Mouse (Mus musculus) R1 (cell line): ENCODE data around the gene Gm10718.
"Not testable (repeated sequence)": the region's sequence is repeated elsewhere in the genome, so short reads cannot be mapped to it uniquely, and the experiment has no call there.

Experiments used
- DNase-seq: peaks from one replicate; pipeline ENCODE4 v3.0.0-alpha.2; 2018; ENCODE audit warnings: low read depth, low spot score

The Gm10718 gene

GRCm38 (mm10) chr9:3023312-3023984 is at the start of gene Gm10718:
Gene Gm10718 (plus strand): TSS chr9:3023547.
- not testable (repeated sequence) for DNase-seq

- DNase-seq: peak; percentile 69
Measured at GRCm38 (mm10) chr9:3000445-3000972, 22.8 kb upstream of the Gm10718 start, which contains the start of gene Gm10722. Gene Gm10722 (plus strand): TSS chr9:3000922.

DNA sequence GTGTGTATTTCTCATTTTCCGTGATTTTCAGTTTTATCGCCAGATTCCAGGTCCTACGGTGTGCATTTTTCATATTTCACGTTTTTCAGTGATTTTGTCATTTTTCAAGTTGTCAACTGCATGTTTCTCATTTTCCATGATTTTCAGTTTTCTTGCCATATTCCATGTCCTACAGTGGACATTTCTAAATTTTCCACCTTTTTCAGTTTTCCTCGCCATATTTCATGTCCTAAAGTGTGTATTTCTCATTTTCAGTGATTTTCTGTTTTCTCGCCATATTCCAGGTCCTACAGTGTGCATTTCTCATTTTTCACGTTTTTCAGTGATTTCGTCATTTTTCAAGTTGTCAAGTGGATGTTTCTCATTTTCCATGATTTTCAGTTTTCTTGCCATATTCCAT is 22.3 kb upstream of the Gm10718 start:
- DNase-seq: not testable (repeated sequence)

DNA sequence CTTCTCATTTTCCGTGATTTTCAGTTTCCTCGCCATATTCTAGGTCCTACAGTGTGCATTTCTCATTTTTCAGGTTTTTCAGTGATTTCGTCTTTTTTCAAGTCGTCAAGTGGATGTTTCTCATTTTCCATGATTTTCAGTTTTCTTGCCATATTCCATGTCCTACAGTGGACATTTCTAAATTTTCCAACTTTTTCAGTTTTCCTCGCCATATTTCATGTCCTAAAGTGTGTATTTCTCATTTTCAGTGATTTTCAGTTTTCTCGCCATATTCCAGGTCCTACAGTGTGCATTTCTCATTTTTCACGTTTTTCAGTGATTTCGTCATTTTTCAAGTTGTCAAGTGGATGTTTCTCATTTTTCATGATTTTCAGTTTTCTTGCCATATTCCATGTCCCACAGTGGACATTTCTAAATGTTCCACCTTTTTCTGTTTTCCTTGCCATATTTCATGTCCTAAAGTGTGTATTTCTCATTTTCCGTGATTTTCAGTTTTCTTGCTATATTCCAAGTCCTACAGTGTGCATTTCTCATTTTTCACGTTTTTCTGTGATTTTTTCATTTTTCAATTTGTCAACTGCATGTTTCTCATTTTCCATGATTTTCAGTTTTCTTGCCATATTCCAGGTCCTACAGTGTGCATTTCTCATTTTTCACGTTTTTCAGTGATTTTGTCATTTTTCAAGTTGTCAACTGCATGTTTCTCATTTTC is 21.2 kb upstream of the Gm10718 start:
- DNase-seq: peak; percentile 64

DNA sequence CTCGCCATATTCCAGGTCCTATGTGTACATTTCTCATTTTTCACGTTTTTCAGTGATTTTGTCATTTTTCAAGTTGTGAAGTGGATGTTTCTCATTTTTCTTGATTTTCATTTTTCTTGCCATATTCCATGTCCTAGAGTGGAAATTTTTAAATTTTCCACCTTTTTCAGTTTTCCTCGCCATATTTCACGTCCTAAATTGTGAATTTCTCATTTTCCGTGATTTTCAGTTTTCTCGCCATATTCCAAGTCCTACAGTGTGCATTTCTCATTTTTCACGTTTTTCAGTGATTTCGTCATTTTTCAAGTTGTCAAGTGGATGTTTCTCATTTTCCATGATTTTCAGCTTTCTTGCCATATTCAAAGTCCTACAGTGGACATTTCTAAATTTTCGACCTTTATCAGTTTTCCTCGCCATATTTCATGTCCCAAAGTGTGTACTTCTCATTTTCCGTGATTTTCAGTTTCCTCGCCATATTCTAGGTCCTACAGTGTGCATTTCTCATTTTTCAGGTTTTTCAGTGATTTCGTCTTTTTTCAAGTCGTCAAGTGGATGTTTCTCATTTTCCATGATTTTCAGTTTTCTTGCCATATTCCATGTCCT is 20.5 kb upstream of the Gm10718 start, which contains the start of gene Gm11168:
Gene Gm11168 (plus strand): TSS at position 553 of the 603 bp plus-strand sequence.
- not testable (repeated sequence) for DNase-seq

- DNase-seq: not testable (repeated sequence)
Measured at GRCm38 (mm10) chr9:3006179-3006578, 17.2 kb upstream of the Gm10718 start.

DNA sequence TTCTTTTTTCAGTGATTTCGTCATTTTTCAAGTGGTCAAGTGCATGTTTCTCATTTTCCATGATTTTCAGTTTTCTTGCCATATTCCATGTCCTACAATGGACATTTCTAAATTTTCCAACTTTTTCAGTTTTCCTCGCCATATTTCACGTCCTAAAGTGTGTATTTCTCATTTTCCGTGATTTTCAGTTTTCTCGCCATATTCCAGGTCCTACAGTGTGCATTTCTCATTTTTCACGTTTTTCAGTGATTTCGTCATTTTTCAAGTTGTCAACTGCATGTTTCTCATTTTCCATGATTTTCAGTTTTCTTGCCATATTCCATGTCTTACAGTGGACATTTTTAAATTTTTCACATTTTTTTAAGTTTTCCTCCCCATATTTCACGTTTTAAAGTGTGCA is 16.7 kb upstream of the Gm10718 start:
- not testable (repeated sequence) for DNase-seq

DNA sequence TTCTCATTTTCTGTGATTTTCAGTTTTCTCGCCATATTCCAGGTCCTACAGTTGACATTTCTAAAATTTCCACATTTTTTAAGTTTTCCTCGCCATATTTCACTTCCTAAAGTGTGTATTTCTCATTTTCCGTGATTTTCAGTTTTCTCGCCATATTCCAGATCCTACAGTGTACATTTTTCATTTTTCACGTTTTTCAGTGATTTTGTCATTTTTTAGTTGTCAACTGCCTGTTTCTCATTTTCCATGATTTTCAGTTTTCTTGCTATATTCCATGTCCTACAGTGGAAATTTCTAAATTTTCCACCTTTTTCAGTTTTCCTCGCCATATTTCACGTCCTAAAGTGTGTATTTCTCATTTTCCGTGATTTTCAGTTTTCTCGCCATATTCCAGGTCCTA is 16.1 kb upstream of the Gm10718 start:
- peak; percentile 34 for DNase-seq

GRCm38 (mm10) chr9:3009331-3009730 is 14.0 kb upstream of the Gm10718 start:
- DNase-seq: not testable (repeated sequence)

GRCm38 (mm10) chr9:3012054-3012621 is 11.2 kb upstream of the Gm10718 start:
- not testable (repeated sequence) for DNase-seq

GRCm38 (mm10) chr9:3012733-3013279 is 10.5 kb upstream of the Gm10718 start, which contains the start of gene Gm10721:
Gene Gm10721 (plus strand): TSS chr9:3013140.
- DNase-seq: not testable (repeated sequence)

- not testable (repeated sequence) for DNase-seq
Measured at GRCm38 (mm10) chr9:3015354-3015753, 8.0 kb upstream of the Gm10718 start, which contains the start of gene Gm10720. Gene Gm10720 (plus strand): TSS chr9:3015654.

GRCm38 (mm10) chr9:3015896-3016295 is 7.5 kb upstream of the Gm10718 start:
- not testable (repeated sequence) for DNase-seq

- DNase-seq: not testable (repeated sequence)
Measured at GRCm38 (mm10) chr9:3017108-3017507, 6.2 kb upstream of the Gm10718 start, which contains the start of gene Gm10719. Gene Gm10719 (plus strand): TSS chr9:3017408.

DNA sequence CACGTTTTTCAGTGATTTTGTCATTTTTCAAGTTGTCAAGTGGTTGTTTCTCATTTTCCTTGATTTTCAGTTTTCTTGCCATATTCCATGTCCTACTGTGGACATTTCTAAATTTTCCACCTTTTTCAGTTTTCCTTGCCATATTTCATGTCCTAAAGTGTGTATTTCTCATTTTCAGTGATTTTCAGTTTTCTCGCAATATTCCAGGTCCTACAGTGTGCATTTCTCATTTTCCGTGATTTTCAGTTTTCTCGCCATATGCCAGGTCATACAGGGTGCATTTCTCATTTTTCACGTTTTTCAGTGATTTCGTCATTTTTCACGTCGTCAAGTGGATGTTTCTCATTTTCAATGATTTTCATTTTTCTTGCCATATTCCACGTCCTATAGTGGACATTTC is 4.4 kb upstream of the Gm10718 start:
- not testable (repeated sequence) for DNase-seq

DNA sequence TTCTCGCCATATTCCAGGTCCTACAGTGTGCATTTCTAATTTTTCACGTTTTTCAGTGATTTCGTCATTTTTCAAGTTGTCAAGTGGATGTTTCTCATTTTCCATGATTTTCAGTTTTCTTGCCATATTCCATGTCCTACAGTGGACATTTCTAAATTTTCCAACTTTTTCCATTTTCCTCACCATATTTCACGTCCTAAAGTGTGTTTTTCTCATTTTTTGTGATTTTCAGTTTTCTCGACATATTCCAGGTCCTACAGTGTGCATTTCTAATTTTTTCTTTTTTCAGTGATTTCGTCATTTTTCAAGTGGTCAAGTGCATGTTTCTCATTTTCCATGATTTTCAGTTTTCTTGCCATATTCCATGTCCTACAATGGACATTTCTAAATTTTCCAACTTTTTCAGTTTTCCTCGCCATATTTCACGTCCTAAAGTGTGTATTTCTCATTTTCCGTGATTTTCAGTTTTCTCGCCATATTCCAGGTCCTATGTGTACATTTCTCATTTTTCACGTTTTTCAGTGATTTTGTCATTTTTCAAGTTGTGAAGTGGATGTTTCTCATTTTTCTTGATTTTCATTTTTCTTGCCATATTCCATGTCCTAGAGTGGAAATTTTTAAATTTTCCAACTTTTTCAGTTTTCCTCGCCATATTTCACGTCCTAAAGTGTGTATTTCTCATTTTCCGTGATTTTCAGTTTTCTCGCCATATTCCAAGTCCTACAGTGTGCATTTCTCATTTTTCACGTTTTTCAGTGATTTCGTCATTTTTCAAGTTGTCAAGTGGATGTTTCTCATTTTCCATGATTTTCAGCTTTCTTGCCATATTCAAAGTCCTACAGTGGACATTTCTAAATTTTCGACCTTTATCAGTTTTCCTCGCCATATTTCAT is 3.3 kb upstream of the Gm10718 start:
- DNase-seq: not testable (repeated sequence)

DNA sequence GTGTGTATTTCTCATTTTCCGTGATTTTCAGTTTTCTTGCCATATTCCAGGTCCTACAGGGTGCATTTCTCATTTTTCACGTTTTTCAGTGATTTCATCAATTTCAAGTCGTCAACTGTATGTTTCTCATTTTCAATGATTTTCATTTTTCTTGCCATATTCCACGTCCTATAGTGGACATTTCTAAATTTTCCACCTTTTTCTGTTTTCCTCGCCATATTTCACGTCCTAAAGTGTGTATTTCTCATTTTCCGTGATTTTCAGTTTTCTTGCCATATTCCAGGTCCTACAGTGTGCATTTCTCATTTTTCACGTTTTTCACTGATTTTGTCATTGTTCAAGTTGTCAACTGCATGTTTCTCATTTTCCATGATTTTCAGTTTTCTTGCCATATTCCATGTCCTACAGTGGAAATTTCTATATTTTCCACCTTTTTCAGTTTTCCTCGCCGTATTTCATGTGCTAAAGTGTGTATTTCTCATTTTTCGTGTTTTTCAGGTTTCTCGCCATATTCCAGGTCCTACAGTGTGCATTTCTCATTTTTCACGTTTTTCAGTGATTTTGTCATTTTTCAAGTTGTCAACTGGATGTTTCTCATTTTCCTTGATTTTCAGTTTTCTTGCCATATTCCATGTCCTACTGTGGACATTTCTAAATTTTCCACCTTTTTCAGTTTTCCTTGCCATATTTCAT is 885 bp upstream of the Gm10718 start:
- peak; percentile 63 for DNase-seq

- DNase-seq: not testable (repeated sequence)
Measured at GRCm38 (mm10) chr9:3023985-3024648, 770 bp downstream of the Gm10718 start.

DNA sequence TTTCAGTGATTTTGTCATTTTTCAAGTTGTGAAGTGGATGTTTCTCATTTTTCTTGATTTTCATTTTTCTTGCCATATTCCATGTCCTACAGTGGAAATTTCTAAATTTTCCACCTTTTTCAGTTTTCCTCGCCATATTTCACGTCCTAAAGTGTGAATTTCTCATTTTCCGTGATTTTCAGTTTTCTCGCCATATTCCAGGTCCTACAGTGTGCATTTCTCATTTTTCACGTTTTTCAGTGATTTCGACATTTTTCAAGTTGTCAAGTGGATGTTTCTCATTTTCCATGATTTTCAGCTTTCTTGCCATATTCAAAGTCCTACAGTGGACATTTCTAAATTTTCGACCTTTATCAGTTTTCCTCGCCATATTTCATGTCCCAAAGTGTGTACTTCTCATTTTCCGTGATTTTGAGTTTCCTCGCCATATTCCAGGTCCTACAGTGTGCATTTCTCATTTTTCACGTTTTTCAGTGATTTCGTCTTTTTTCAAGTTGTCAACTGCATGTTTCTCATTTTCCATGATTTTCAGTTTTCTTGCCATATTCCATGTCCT is 1.6 kb downstream of the Gm10718 start, which contains the start of gene Gm10717:
Gene Gm10717 (plus strand): TSS at position 506 of the 556 bp plus-strand sequence.
- DNase-seq: not testable (repeated sequence)
